Mouse (Mus musculus) ES-Bruce4 (cell line): ENCODE measurements at regions not wholly inside any gene's neighbourhood (a gene's known extent, or its start where the extent isn't known, plus 50 kb on each side); places are given as distances from the start of the nearest gene placed in this dataset.

Source experiments
- CTCF ChIP-seq: IDR thresholded peaks from one replicate; pipeline ENCODE4 v1.8.1; 2011; ENCODE audit warnings: low read depth, low read length
- POLR2A ChIP-seq: IDR thresholded peaks from one replicate; pipeline ENCODE4 v1.8.1; 2011; ENCODE audit warnings: low read length; ENCODE audit not compliant: insufficient read depth

DNA sequence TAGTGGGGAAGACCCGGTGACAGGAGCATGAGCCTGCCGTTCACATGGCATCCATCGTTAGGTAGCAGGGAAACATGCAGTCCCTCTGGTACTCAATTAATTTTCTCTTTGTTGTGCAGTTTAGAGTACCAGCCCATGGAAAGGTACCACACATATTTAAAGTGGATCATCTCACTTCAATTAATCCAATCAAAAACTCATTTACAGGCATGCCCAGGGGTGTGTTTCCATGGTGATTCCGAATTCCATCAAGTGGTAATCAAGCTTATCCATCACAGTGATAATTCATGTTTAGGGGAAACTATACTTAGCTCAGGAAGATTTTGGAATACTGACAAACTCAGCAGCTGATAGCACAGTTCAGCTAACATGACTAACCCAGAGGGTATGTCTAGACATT lies 963.4 kb upstream of the Cntnap5a start:
- no peak for TF ChIP-seq CTCF
- no peak for TF ChIP-seq POLR2A
